Mouse (Mus musculus): ENCODE measurements around the gene Clec4g.
A peak's percentile ranks its signal among the peaks of the same experiment; 100 is the strongest.
"Not testable (repeated sequence)": the region's sequence is repeated elsewhere in the genome, so short reads cannot be mapped to it uniquely, and the experiment has no call there.

The Clec4g gene

DNA sequence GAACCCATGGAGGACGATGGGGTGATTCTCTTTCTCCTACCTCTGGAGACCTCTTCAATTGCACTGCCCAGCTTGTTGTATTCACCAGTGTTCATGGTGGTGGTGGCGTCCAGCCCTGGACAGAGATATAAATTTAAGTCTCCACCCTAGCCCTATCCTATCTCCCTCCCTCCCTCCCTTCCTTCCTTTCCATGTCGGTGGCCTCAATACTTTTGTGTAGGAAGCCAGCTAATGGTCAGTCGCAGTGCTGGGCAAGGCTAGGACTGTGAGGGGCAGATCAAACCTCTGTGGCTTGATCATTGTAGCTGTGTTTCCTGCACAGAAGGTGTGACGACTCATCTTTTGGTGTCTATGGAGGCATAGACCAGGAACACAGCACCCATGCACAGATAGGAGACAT is at the start of gene Clec4g:
TSS of gene Clec4g (minus strand) at position 101 of the 400 bp plus-strand sequence.
- DNase-seq (ENCODE audit: low read depth, low spot score), result no peak

DNA sequence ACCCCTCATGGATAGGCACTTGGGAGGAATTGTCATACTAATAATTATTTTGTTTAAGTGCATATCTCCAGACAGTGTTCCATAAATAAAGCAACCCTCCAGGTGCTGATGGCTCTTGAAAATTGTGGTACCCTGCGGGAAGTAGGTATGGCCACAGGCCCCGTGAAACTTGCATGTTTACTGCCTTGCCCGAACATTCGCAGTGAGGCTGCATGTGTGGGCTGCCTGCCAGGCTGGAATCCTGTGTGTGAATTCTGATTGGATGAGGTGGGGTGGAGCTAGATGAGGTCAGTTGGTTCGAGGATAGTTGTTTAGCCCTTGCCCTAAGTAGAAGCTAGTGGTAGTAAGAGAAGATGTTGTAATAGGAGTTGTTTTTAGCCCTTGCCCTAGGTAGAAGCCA is 48.2 kb upstream of the Clec4g start:
- not testable (repeated sequence) for DNase-seq (ENCODE audit: low read depth, low spot score)

DNA sequence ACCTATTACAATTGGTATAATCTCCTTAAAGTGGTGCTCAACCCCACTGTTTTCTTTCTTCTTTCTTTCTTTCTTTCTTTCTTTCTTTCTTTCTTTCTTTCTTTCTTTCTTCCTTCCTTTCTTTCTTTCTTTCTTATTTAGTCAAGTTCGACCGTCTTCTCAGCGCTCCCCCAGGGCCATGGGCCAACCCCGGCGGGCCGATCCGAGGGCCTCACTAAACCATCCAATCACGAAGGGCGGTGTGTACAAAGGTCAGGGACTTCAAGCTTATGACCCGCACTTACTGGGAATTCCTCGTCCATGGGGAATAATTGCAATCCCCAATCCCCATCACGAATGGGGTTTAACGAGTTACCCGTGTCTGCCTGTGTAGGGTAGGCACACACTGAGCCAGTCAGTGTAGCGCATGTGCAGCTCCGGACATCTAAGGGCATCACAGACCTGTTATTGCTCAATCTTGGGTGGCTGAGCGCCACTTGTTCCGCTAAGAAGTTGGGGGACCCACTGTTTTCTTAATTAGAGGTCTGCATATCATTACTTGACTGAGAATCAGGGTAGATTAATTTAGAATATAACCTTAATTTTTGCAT is 33.9 kb upstream of the Clec4g start:
- peak; percentile 88 for DNase-seq (ENCODE audit: low read depth, low spot score)

DNA sequence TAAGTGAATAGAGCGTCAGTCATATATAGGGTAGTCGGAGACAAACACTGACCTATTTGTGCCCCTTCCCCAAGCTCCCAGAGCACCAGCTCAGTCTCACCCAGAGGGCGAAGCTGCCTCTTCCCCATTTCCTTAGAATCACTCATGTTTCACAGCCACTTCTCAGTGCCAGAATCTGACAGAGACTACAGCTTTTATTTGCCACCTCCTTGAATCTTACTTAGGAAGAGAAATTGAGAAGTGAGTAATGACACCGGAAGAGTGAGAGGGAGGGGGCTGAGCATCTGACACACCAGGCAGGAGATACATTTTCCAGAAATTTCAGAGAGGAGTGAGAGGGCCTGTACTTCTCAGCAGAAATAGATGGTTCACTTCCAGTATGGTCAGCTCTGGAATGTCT is 28.3 kb upstream of the Clec4g start, which contains the start of gene Cd209a:
TSS of gene Cd209a (minus strand) at position 224 of the 400 bp plus-strand sequence.
- DNase-seq (ENCODE audit: low read depth, low spot score), result no peak

DNA sequence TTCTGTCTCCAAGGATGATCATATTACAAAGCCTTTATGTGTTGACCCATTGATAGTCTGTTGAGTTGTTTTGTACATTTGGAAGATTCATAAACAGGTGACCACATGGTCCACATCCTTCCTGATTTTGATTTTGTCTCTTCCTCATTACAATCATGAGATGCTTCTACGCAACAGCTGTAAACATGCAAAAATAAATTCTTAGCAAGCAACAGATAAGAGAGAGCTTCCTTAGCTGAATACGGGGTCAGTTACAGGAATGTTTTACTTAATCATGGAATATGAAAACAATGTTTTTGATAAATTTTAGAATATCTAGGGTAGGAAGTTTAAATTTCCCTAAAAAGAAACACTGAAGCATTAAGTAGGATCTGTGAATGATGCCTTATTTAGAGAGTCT is 16.5 kb upstream of the Clec4g start:
- DNase-seq (ENCODE audit: low read depth, low spot score), result no peak

DNA sequence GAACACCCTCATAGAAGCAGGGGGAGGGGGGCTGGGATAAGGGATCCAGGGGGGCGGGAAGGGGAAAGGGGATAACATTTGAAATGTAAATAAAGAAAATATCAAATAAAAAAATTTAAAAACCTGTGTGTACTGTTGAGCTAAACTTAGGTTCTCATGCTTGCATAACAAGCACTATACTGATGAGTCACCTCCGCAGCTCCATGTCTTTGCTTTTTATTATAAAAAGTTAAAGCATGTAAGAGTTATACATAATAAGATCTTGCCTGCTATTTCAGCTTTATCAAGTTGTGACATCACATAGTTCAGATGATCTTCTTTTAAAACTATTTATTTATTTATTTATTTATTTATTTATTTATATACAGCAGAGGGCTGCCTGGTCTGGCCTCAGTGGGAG is 15.1 kb upstream of the Clec4g start:
- no peak for DNase-seq (ENCODE audit: low read depth, low spot score)

DNA sequence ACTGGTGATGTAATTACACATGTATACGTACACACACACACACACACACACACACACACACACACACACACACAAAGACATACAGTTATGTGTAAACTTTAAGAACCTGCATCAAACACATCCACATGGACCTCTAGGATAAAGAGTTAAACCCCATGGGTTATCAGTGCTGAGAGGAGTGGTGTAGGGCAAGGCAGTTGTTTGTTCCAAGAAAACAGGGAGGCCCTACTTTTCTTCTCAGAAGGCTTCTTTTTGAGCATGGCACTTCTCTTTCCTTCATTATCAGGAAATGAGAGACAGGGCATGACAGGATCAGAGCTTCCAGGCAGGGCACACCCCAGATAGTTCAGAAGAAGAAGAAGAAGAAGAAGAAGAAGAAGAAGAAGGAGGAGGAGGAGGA is 13.6 kb upstream of the Clec4g start:
- DNase-seq (ENCODE audit: low read depth, low spot score), result no peak

DNA sequence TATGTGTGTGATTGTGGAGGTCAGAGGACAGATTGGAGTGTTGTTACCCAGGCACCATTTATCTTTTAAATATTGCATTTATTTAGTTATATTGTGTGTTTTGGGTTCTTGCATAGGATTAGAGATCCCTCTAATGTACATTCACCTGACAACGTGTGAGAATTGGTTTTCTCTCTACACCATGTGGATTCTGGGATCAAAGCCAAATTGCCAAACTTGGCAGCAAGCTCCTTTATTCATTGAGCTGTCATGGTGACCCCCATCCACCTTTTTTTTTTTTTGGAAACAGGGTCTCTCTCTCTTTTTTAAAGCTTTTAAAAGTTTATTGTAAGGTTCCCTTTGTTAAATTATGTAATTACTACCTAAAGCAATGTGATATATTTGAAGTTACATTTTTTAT is 590 bp upstream of the Clec4g start:
- DNase-seq (ENCODE audit: low read depth, low spot score), result no peak

DNA sequence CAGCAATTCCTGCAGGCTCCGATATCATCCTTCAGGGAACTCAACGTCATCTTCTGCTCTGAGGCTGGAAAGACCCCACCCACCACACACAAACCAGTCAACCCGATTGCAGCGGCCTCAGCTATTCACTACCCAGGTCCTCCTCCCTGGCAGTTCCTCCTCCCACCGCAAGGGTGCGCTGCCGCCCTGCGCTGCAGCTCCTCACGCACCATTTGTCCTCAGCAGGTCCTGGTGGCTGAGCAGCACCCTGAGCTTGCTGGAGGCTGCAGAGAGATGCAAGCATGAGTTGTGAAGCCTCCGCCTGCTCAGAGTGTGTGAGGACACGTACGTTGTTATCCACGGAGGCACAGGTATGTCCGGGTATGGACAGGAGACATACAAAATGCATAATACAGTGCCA is 1.9 kb downstream of the Clec4g start:
- DNase-seq (ENCODE audit: low read depth, low spot score), result peak; percentile 87

DNA sequence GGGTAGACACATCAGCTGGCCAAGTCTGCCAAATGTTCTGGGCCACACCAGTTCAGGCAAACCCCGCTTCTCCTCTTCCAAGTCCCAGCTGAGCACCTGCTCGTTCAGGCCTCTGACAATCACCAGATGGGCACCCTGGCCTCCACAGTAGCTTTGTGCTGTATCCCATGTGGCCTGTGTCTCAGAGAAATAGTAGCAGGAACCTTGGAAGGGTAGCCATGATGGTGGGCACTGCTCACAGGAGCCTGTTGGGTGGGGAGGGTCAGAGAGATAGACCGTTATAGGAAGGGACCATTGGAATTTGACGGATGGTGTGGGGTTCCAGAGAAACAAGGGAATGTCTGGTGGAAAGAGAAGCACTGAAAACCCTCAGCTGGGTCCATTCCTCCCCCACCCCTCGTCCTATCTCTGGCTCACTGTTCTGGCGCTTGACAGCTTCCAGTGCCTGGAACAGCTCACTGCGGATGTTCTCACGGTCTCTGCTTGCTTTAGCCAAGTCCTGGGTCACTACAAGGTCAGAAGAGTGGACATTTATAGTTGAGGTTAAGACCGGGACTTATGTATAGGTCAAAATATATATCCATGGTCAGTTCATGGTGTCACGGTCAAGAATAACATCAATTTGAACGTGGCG is 3.0 kb downstream of the Clec4g start:
- no peak for DNase-seq (ENCODE audit: low read depth, low spot score)

DNA sequence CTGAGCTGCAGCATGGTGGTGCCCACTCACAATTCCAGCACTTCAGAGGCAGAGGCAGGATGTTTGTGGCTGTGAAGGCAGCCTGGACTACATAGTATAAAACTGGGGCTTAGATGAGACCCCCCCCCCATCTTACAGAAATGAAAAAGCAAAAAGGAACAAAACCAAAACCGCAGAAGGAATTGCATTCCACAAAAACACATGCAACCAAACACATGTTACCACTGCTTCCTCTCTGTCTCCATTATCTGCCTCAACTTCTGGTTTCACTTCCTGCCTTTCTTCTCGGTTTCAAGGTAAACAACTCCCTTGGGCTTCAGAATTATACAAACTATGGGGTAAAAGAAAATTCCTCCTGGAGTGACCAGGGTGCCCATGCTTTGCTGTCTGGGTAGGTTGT is 8.8 kb downstream of the Clec4g start:
- DNase-seq (ENCODE audit: low read depth, low spot score), result no peak

DNA sequence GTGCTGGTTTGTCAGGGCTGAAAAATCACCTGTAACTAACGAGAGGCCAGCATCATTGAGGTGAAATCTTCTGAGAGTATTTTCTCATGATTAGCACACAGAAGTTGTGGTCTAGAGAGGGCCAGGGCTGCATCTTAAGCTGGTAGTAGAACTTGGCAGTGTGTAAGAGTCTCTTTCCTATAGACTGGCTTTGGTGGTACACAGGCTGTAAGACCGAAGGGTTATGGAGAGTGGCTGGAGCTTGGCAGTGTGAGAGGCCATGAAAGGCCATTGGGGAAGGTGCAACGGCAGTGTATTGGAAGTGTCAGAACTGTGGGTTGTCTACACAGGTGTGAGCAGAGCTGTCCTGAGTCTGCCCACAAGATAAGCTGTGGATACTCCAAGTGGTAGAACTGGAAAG is 10.1 kb downstream of the Clec4g start:
- DNase-seq (ENCODE audit: low read depth, low spot score), result no peak

DNA sequence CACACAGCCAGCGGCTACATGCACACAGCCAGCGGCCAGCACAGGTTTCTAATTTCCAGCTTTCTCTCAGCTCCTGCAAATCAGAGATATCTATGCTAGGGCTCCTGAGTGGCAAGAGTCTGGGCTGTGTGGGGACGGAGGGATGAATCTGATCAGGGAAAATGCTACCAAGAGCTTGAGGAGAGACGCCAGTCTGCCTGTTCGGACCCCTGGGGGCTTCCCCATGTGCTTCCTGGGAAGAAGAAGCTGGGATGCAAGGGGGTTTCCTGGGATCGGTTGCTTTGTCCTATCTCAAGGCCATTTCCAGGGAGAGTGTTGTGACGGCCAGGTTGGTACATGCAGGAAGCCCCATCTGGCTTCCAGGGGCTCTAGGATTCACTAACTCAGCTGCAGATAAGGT is 12.8 kb downstream of the Clec4g start:
- no peak for DNase-seq (ENCODE audit: low read depth, low spot score)

DNA sequence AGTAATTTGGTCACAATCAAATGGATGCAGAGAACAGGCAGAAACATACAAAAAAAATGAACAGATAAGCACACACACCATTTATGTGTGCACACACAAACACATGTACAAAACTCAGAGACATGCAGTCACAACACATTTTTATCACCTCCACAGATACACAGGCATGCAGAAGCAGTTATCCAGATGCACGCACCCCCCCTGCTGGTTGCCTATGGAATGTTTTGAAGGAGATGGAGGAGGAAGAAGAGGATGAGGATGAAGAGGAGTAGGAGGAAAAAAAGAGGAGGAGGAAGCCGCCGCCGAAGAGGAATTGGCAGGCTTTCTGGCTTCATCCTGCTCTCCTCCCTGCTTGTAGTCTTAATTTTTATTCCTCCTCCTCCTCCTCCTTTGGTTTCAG is 14.7 kb downstream of the Clec4g start:
- DNase-seq (ENCODE audit: low read depth, low spot score), result no peak

DNA sequence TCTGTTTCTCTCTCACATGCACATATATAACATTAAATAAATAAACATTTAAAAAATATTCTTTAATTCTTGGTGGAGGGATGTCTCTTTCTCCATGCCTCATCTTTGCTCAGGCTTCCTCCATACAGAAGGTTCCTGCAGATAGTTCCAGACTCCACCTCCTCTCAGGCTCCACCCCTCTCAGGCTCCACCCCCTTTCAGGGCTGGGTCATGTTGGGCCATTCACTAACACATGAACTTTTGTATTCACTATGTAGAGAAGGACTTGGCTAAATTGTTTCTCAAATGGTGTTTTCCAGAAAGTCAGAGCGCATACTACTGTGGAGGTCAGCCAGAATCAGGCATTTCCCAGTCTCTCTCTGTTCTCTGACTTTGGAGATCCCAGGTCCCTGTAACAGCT is 19.0 kb downstream of the Clec4g start:
- no peak for DNase-seq (ENCODE audit: low read depth, low spot score)

DNA sequence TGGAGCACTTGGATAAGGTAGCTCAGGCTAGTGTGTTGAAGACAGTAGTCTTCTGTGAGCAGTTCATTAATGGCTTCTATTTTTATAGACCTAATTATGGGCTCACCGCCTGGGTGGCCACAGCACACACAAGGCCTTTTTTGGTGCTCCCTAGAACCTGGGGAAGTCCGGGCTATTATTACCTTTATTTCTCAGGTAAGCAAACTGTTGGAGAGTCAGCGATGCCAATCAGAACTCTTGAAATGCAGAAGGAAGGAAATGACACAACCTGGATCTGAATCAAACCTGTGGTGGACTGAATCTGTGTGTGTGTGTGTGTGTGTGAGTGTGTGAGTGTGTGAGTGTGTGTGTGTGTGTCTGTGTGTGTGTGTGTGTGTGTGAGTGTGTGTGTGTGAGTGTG is 26.3 kb downstream of the Clec4g start, which contains the start of gene Fcer2a:
TSS of gene Fcer2a (minus strand) at position 55 of the 400 bp plus-strand sequence.
- no peak for DNase-seq (ENCODE audit: low read depth, low spot score)

DNA sequence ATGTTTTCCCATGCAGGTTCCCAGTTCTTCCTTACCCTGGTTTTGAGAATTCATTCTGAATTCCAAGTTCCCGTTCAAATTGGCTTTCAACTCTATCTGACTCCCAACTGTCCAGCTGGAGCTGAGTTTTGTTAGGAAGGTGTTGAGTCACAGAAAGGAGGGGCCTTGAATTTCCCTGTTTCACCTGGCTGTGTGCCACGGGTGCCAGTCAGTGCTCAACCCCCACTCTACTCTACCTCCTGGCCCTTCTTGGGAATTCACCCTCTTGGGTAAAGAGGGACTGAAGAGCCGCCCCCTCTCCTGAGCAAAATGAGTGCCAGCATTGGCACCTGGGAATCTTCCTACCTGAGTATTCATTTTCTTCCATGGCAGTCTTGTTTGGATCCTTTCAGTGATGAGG is 29.7 kb downstream of the Clec4g start:
- no peak for DNase-seq (ENCODE audit: low read depth, low spot score)

DNA sequence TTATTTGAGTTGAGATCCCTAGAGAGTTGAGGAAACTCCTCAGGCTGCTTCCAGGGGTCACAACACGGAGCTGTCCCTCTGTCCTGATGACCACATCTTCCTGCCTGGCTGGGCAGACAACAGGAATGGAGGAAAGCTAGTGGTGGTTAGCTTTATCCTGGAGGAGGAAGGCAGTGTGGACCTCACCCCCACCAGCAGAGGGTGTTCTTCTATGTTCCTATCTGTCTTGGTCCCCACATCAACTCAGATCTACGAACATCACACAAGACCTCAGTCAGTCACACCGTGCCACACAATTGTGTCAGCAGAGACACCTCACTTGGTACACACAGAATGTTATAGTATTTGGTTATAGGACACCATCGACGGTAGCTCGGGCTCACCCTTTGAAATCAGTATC is 32.9 kb downstream of the Clec4g start:
- no peak for DNase-seq (ENCODE audit: low read depth, low spot score)

DNA sequence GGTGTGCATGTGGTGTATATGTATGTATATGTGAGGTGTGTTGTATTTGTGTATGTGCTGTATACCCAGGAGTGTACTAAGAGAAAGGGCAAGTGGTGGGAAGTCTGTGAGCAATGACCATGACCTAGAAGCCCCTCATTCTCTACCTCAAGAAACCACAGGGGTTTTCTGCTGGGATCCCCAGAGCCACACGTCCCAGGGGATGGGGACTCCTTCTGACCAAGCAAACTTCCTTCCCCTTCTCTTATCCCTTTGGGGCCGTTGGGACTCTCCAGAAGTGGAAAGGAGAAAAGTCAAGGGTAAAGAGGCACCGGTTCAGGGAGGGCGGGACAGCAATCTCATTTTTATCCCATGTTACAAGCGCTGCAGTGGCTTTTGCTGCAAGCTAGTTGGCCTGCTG is 35.0 kb downstream of the Clec4g start:
- no peak for DNase-seq (ENCODE audit: low read depth, low spot score)

DNA sequence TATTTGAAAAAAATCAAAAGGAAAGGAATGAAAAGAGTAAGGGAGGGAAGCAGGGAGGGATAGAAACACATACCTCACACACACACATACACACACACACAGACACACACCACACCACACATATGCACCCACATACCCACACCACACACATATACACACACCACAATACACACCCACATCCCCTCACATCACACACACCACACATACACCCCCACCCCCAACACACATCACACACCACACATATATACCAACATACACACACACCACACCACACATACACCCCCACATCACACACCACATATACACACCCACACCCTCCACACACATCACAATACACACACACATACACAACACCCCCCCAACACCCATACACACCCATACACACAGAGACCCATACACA is 35.9 kb downstream of the Clec4g start:
- DNase-seq (ENCODE audit: low read depth, low spot score), result no peak

DNA sequence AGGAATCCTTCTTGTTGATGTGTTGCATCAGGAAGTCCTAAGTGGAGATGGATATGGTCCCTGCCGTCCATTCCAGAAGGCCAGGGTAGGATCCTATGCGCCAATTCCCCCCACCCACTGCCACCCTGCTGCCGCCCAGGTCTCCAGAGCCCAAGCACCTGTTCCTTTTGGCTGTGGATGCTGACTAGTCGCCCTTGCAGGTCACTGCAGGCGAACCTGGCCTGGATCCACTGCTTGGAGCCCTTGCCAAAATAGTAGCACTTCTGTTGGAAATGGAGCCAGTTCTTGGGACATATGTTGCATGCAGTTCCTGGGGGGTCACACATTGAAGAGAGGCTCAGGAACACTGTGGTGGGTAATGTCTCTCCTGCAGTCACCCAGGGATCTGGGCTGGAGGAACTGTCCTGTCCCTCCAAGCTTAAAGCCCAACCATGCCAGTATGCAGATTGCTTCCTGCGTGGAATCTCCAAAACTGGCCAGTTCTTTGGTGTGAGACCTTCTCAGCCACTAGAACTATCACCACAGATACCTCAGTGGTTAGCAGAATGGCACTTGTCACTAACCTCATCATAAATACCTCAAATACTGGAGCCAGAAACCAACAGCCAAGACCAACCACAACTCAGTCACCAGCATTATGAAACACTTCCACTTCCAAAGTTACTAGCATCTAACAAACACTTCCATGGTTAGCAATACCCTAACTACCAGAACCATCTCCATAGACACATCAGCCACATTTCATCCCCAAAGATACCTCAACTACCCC is 36.9 kb downstream of the Clec4g start:
- DNase-seq (ENCODE audit: low read depth, low spot score), result no peak

DNA sequence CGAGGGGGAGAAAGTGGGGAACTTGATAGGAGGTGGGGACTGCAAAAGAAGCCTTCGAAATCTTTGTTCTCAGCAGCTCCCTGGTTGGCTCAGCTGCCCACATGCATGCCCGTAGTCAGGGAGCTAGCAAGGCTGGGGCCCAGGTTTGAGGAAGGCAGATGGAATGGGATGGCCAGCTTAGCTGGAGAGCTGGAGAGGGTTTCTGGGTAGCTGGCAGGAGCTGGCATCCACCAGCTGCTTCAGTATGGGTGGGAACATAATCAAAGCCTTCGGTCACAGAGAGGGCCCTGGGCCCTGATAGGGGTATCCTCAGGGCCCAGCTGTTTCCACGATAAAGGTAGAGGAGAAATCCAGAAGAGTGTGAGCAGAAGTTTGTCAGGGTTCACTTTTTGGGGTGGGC is 38.0 kb downstream of the Clec4g start:
- no peak for DNase-seq (ENCODE audit: low read depth, low spot score)

DNA sequence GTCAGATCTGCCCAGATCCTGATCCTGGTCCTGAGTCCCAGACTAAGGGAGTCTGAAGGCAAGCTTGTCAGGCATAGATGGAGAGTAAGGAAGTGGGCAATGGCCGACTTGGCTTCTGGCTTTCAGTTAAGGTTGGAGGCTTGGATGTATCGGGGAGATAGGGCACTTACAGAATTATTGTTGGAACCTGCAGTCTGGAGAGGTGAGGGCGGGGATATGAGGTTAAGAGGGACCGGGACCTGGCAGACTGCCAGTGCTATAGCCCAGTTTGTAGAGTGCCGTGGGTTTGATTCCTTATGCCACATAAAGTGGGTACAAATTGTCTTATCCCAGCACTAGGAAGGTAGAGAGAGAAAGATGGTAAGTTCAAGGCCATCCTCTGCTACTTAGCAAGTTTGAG is 40.8 kb downstream of the Clec4g start:
- DNase-seq (ENCODE audit: low read depth, low spot score), result no peak
